Mouse (Mus musculus) hindbrain, embryonic 12.5 days (tissue): ENCODE data around the gene Avil. TPM values are rescaled to one million over a fixed set of nuclear protein-coding genes. Genes with fewer than 3 reads are reported as not detected.
A peak's percentile ranks its signal among the peaks of the same experiment; 100 is the strongest.

ENCODE experiments used
- ATAC-seq: fragments of 200-750 bp; cut with Nextera tagmentation; 2 replicates; pipeline ENCODE4 v1.8.0; 2017; ENCODE audit warnings: moderate TSS enrichment; ENCODE audit not compliant: low FRiP score
- H3K27ac ChIP-seq: fragments of 300-500 bp; sonication (generic); 2 replicates; pipeline ENCODE4 v1.5.1; 2016; ENCODE audit warnings: mild to moderate bottlenecking
- H3K27me3 ChIP-seq: fragments of 300-500 bp; sonication (generic); 2 replicates; pipeline ENCODE4 v1.6.1; 2016; ENCODE audit warnings: mild to moderate bottlenecking
- H3K36me3 ChIP-seq: fragments of 300-500 bp; sonication (generic); 2 replicates; pipeline ENCODE4 v1.6.1; 2016; ENCODE audit warnings: mild to moderate bottlenecking
- H3K4me1 ChIP-seq: fragments of 300-500 bp; sonication (generic); 2 replicates; pipeline ENCODE4 v1.6.1; 2016
- H3K4me2 ChIP-seq: fragments of 300-500 bp; sonication (generic); replicated peaks from 2 replicates; pipeline ENCODE4 v1.6.1; 2016; ENCODE audit warnings: mild to moderate bottlenecking
- H3K4me3 ChIP-seq: fragments of 300-500 bp; sonication (generic); 2 replicates; pipeline ENCODE4 v1.5.1; 2016; ENCODE audit warnings: mild to moderate bottlenecking
- H3K9ac ChIP-seq: fragments of 300-500 bp; sonication (generic); 2 replicates; pipeline ENCODE4 v1.6.1; 2016; ENCODE audit warnings: mild to moderate bottlenecking, moderate library complexity
- H3K9me3 ChIP-seq: fragments of 300-500 bp; sonication (generic); replicated peaks from 2 replicates; pipeline ENCODE4 v1.6.1; 2016; ENCODE audit warnings: mild to moderate bottlenecking
- WGBS: fragments of 180-500 bp; shearing (Covaris S2); methylation state at CpG from one replicate; pipeline ENCODE4 v1.1.7; 2016; 5-methylcytosine and 5-hydroxymethylcytosine counted together
- polyA plus RNA-seq: library from polyadenylated mRNA; unstranded; fragments of >200 nt; fragmentation: Nextera tagmentation; extraction: Ambion mirVana; gene quantifications from 2 replicates; pipeline ENCODE4 v1.2.1, GENCODE M21; 2016

The Avil gene
- polyA plus RNA-seq, 1 experiment from 2014 or later: 1.6 TPM

GRCm38 (mm10) chr10:126972051-126972725 lies 28.3 kb upstream of the Avil start:
- Histone ChIP-seq H3K36me3 (no peaks in the 10 kb centered on the region), H3K4me3 (peak overlapping the region; percentile 0; the same call in 1 of the 2 replicates), H3K9ac (no peak overlapping the region), H3K27ac (no peak overlapping the region), H3K27me3 (peaks cover 48% of the 10 kb centered on the region), H3K9me3 (no peaks in the 10 kb centered on the region), H3K4me1 (peaks cover 15% of the 10 kb centered on the region), H3K4me2 (peak overlapping the region; percentile 41)
- peak; percentile 67 for ATAC-seq
- 5% methylated on average over 13 of the region's 13 CpGs for WGBS

GRCm38 (mm10) chr10:126972988-126973387 lies 27.5 kb upstream of the Avil start:
- Histone ChIP-seq H3K9ac (no peak overlapping the region), H3K27ac (no peak overlapping the region), H3K27me3 (peaks cover 48% of the 10 kb centered on the region), H3K36me3 (no peaks in the 10 kb centered on the region), H3K4me1 (peaks cover 18% of the 10 kb centered on the region), H3K4me3 (no peak overlapping the region), H3K4me2 (no peak overlapping the region), H3K9me3 (no peaks in the 10 kb centered on the region)
- no peak for ATAC-seq
- 30% methylated on average over 7 of the region's 7 CpGs for WGBS

- H3K9me3 ChIP-seq: no peaks in the 10 kb centered on the region
- no peak overlapping the region for H3K9ac ChIP-seq
- peaks cover 43% of the 10 kb centered on the region for H3K27me3 ChIP-seq
- H3K4me2 ChIP-seq: no peak overlapping the region
- no peak for ATAC-seq
- 86% methylated on average over 6 of the region's 6 CpGs for WGBS
- H3K4me1 ChIP-seq: peaks cover 24% of the 10 kb centered on the region
- H3K4me3 ChIP-seq: no peak overlapping the region
- H3K27ac ChIP-seq: no peak overlapping the region
- H3K36me3 ChIP-seq: no peaks in the 10 kb centered on the region
Observed at GRCm38 (mm10) chr10:126975706-126976105, 24.8 kb upstream of the Avil start.

GRCm38 (mm10) chr10:126977076-126977475 lies 23.4 kb upstream of the Avil start:
- H3K27ac ChIP-seq: no peak overlapping the region
- no peak overlapping the region for H3K4me2 ChIP-seq
- H3K9me3 ChIP-seq: no peaks in the 10 kb centered on the region
- no peaks in the 10 kb centered on the region for H3K36me3 ChIP-seq
- ATAC-seq: no peak
- WGBS: 33% methylated on average over 4 of the region's 4 CpGs
- peaks cover 32% of the 10 kb centered on the region for H3K4me1 ChIP-seq
- H3K4me3 ChIP-seq: no peak overlapping the region
- peaks cover 35% of the 10 kb centered on the region for H3K27me3 ChIP-seq
- no peak overlapping the region for H3K9ac ChIP-seq

- Histone ChIP-seq H3K27me3 (peaks cover 22% of the 10 kb centered on the region), H3K27ac (peak within 1 kb of the TSS; percentile 99), H3K4me3 (peak within 1 kb of the TSS; percentile 82), H3K36me3 (no peaks in the 10 kb centered on the region), H3K9me3 (no peaks in the 10 kb centered on the region), H3K4me1 (peaks cover 37% of the 10 kb centered on the region), H3K9ac (peak within 1 kb of the TSS; percentile 95), H3K4me2 (peak within 1 kb of the TSS; percentile 64)
- 1% methylated on average over 54 of the region's 56 CpGs for WGBS
- ATAC-seq: peak; percentile 93
Observed at GRCm38 (mm10) chr10:126978277-126978994, 22.1 kb upstream of the Avil start, which contains the start of gene Ctdsp2. TSS of gene Ctdsp2 (plus strand) at chr10:126978717.

- ATAC-seq: peak; percentile 12
- peak overlapping the region; percentile 95 for H3K9ac ChIP-seq
- H3K27ac ChIP-seq: peak overlapping the region; percentile 99
- WGBS: 1% methylated on average over 28 of the region's 62 CpGs
- H3K9me3 ChIP-seq: no peaks in the 10 kb centered on the region
- peaks cover 21% of the 10 kb centered on the region for H3K27me3 ChIP-seq
- H3K36me3 ChIP-seq: no peaks in the 10 kb centered on the region
- H3K4me1 ChIP-seq: peaks cover 44% of the 10 kb centered on the region
- peak overlapping the region; percentile 82 for H3K4me3 ChIP-seq
- peak overlapping the region; percentile 64 for H3K4me2 ChIP-seq
Observed at GRCm38 (mm10) chr10:126979121-126979635, 21.3 kb upstream of the Avil start.

GRCm38 (mm10) chr10:126979636-126980151 lies 20.8 kb upstream of the Avil start:
- Histone ChIP-seq H3K27ac (peak overlapping the region; percentile 99), H3K9me3 (no peaks in the 10 kb centered on the region), H3K27me3 (peaks cover 19% of the 10 kb centered on the region), H3K9ac (peak overlapping the region; percentile 95), H3K4me2 (peak overlapping the region; percentile 64), H3K4me1 (peaks cover 49% of the 10 kb centered on the region), H3K4me3 (peak overlapping the region; percentile 82), H3K36me3 (no peaks in the 10 kb centered on the region)
- ATAC-seq: peak; percentile 0; the same call in 1 of the 2 replicates
- under 1% methylated on average over 45 of the region's 57 CpGs for WGBS

- H3K9ac ChIP-seq: peak overlapping the region; percentile 95
- H3K27me3 ChIP-seq: peaks cover 14% of the 10 kb centered on the region
- H3K4me1 ChIP-seq: peaks cover 56% of the 10 kb centered on the region
- peak overlapping the region; percentile 99 for H3K27ac ChIP-seq
- no peaks in the 10 kb centered on the region for H3K36me3 ChIP-seq
- 0 out of 2 replicates have a peak, but pooled peaks have one; percentile 1 for ATAC-seq
- no peaks in the 10 kb centered on the region for H3K9me3 ChIP-seq
- WGBS: 3% methylated on average over 14 of the region's 16 CpGs
- H3K4me3 ChIP-seq: peak overlapping the region; percentile 82
- peak overlapping the region; percentile 64 for H3K4me2 ChIP-seq
Observed at GRCm38 (mm10) chr10:126980221-126980932, 20.1 kb upstream of the Avil start.

- 6% methylated on average over 11 of the region's 11 CpGs for WGBS
- no peaks in the 10 kb centered on the region for H3K9me3 ChIP-seq
- peak overlapping the region; percentile 95 for H3K9ac ChIP-seq
- H3K4me2 ChIP-seq: peak overlapping the region; percentile 64
- H3K36me3 ChIP-seq: no peaks in the 10 kb centered on the region
- peak overlapping the region; percentile 82 for H3K4me3 ChIP-seq
- H3K27me3 ChIP-seq: peaks cover 7% of the 10 kb centered on the region
- peak overlapping the region; percentile 99 for H3K27ac ChIP-seq
- peaks cover 60% of the 10 kb centered on the region for H3K4me1 ChIP-seq
- no peak for ATAC-seq
Observed at GRCm38 (mm10) chr10:126980933-126981530, 19.5 kb upstream of the Avil start.

GRCm38 (mm10) chr10:126981746-126982145 lies 18.8 kb upstream of the Avil start:
- 74% methylated on average over 3 of the region's 3 CpGs for WGBS
- H3K4me1 ChIP-seq: peaks cover 68% of the 10 kb centered on the region
- H3K27ac ChIP-seq: no peak overlapping the region
- ATAC-seq: no peak
- H3K4me3 ChIP-seq: peak overlapping the region; percentile 82; the same call in 1 of the 2 replicates
- H3K9me3 ChIP-seq: no peaks in the 10 kb centered on the region
- H3K4me2 ChIP-seq: peak overlapping the region; percentile 64
- no peaks in the 10 kb centered on the region for H3K36me3 ChIP-seq
- no peak overlapping the region for H3K9ac ChIP-seq
- peaks cover under 1% of the 10 kb centered on the region; the same call in 1 of the 2 replicates for H3K27me3 ChIP-seq

- H3K36me3 ChIP-seq: peaks cover 3% of the 10 kb centered on the region; the same call in 1 of the 2 replicates
- no peak overlapping the region for H3K4me3 ChIP-seq
- 62% methylated on average over 14 of the region's 14 CpGs for WGBS
- peak overlapping the region; percentile 64 for H3K4me2 ChIP-seq
- no peaks in the 10 kb centered on the region for H3K9me3 ChIP-seq
- no peak overlapping the region for H3K27ac ChIP-seq
- no peaks in the 10 kb centered on the region for H3K27me3 ChIP-seq
- H3K9ac ChIP-seq: 0 out of 2 replicates have a peak overlapping the region, but pooled peaks have one; percentile 18
- no peak for ATAC-seq
- peaks cover 79% of the 10 kb centered on the region for H3K4me1 ChIP-seq
Observed at GRCm38 (mm10) chr10:126983193-126983725, 17.2 kb upstream of the Avil start.
